Mouse (Mus musculus) left cerebral cortex, postnatal 14 days (tissue): ENCODE data around the gene Comtd1. TPM values are rescaled to one million over a fixed set of nuclear protein-coding genes. Genes with fewer than 3 reads are reported as not detected.

Experiments
- DNase-seq, 2 experiments: peaks; one replicate each; pipeline ENCODE4 v3.0.0; 2021 to 2022; ENCODE audit warnings: low spot score in 2 of 2, mixed read lengths in 1 of 2
- intact Hi-C: fragments of 180-260 bp; cut with DNase I; formaldehyde crosslinking; loops from one replicate; pipeline ENCODE4 v1.15.1; 2025
- total RNA-seq, 2 experiments: library from RNA; stranded (reverse); gene quantifications; 2 replicates each; pipeline ENCODE4 v1.2.3; 2021

Gene Comtd1
- total RNA-seq, 2 experiments from 2014 or later, result 27.9 to 30.2 TPM

GRCm38 (mm10) chr14:21811744-21812393 is 36.9 kb downstream of the Comtd1 start:
- DNase-seq, result no peak
- intact Hi-C loops, result loop anchor here (5.0 kb wide), 1 partner anchor 35 kb away; the partner anchor contains the start of gene Comtd1

GRCm38 (mm10) chr14:21811301-21811700 is 37.5 kb downstream of the Comtd1 start:
- DNase-seq, result no peak

GRCm38 (mm10) chr14:21809418-21809817 is 39.4 kb downstream of the Comtd1 start:
- intact Hi-C loops, result no loop called here

More at GRCm38 (mm10) chr14:21811301-21811700, 37.5 kb downstream of the Comtd1 start:
- intact Hi-C loops, result loop anchor here (5.0 kb wide), 1 partner anchor 36 kb away; the partner anchor contains the start of gene Comtd1

GRCm38 (mm10) chr14:21808208-21808922 is 40.4 kb downstream of the Comtd1 start:
- intact Hi-C loops, result no loop called here
- no peak for DNase-seq

More at GRCm38 (mm10) chr14:21809418-21809817, 39.4 kb downstream of the Comtd1 start:
- no peak for DNase-seq

GRCm38 (mm10) chr14:21806631-21807160 is 42.1 kb downstream of the Comtd1 start:
- intact Hi-C loops, result no loop called here
- no peak for DNase-seq

- intact Hi-C loops, result no loop called here
- DNase-seq, result no peak
Measured at GRCm38 (mm10) chr14:21806203-21806602, 42.6 kb downstream of the Comtd1 start.

GRCm38 (mm10) chr14:21802543-21803206 is 46.1 kb downstream of the Comtd1 start:
- no peak for DNase-seq
- intact Hi-C loops, result no loop called here

- no peak for DNase-seq
- intact Hi-C loops, result no loop called here
Measured at GRCm38 (mm10) chr14:21801624-21802023, 47.2 kb downstream of the Comtd1 start.

- DNase-seq, result no peak
- intact Hi-C loops, result no loop called here
Measured at GRCm38 (mm10) chr14:21800641-21801040, 48.1 kb downstream of the Comtd1 start.

Other genes starting within 250 kb of the Comtd1 start
- gene Dupd1, start 134.4 kb downstream of the Comtd1 start, total RNA-seq, result not detected
- gene Samd8, start 98.4 kb downstream of the Comtd1 start, total RNA-seq, result 10 to 100 TPM; 89.7 to 97.2 TPM
- under 1 TPM in 1 of 2 experiments, not detected in 1; 0.61 TPM for gene Dusp13, start 97.8 kb downstream of the Comtd1 start, total RNA-seq
- gene Vdac2, start 23.7 kb downstream of the Comtd1 start, total RNA-seq, result 100 to 1,000 TPM; 208 to 230 TPM
- gene Zfp503, start 140.6 kb upstream of the Comtd1 start, total RNA-seq, result 1 to 10 TPM; 1.7 to 3.6 TPM
- under 1 TPM; 0.66 to 0.97 TPM for gene Lrmda, start 170.7 kb upstream of the Comtd1 start, total RNA-seq